9 mouse cellular contexts compared by ENCODE assay signal in genomic region chr7:118111128-118111527, GRCm38 (mm10). TPM values are rescaled to one million over a fixed set of nuclear protein-coding genes. Genes with fewer than 3 reads are reported as not detected.
DNase-seq lines count a peak whose midpoint lies in the region; ATAC-seq and TF ChIP-seq lines count a peak whose summit lies in the region.
"Had no signal": no experiment of that assay in that cellular context is flagged by ENCODE, and none has a peak within 500 bp of the region (broad histone marks: within the 10 kb centered on the region; RNA-seq: fewer than 3 reads in every experiment).

No protein-coding gene starts in this region.

- 0 out of 4 replicates have a peak overlapping the region, but pooled peaks of 1 of the 2 experiments have one; percentile 2 for H3K4me3 ChIP-seq in heart, embryonic 14.5 days (ENCODE audit: control insufficient read depth in 1 of 2, insufficient read depth in 1 of 2, low read depth in 1 of 2, low read length in 2 of 2)
- H3K4me3 ChIP-seq in MEL (ENCODE audit: control insufficient read depth in 1 of 2, insufficient read depth in 1 of 2, low read depth in 2 of 2, low read length in 2 of 2) = peak overlapping the region; percentile 72 to 95
- H3K4me3 ChIP-seq in hindbrain, embryonic 15.5 days = no peak overlapping the region
- 0 out of 2 replicates have a peak overlapping the region, but pooled peaks have one; percentile 13 for H3K4me3 ChIP-seq in midbrain, embryonic 12.5 days

- no peak for ATAC-seq in heart, embryonic 14.5 days (ENCODE audit: insufficient number of reproducible peaks, insufficient read depth, low FRiP score, low read depth)
- ATAC-seq in hindbrain, embryonic 15.5 days (ENCODE audit: low FRiP score, low read depth) = no peak
- no peak for ATAC-seq in midbrain, embryonic 12.5 days (ENCODE audit: low FRiP score, low read depth)

- TF ChIP-seq CTCF in MEL (IDR thresholded peaks at IDR 0.05 in 2 of 3, conservative IDR thresholded peaks at IDR 0.05 in 1 of 3; ENCODE audit: control insufficient read depth in 1 of 3, insufficient read depth in 1 of 3, low read depth in 2 of 3, low read length in 3 of 3, poor library complexity in 1 of 3, severe bottlenecking in 1 of 3) = no peak

- 79% methylated on average over 3 of the region's 3 CpGs for WGBS in heart, embryonic 14.5 days
- WGBS in hindbrain, embryonic 15.5 days = 88% methylated on average over 3 of the region's 3 CpGs
- WGBS in midbrain, embryonic 12.5 days = 90% methylated on average over 3 of the region's 3 CpGs

- TF ChIP-seq RAD21 in MEL (IDR thresholded peaks at IDR 0.05; ENCODE audit: low read depth, low read length) = no peak

- H3K79me2 ChIP-seq in MEL (ENCODE audit: control insufficient read depth, insufficient read depth, low read length, poor library complexity) = peaks cover 68% of the 10 kb centered on the region

- no peaks in the 10 kb centered on the region for H3K27me3 ChIP-seq in heart, embryonic 14.5 days (ENCODE audit: control insufficient read depth, insufficient read depth, low read length)
- H3K27me3 ChIP-seq in MEL (ENCODE audit: control insufficient read depth in 1 of 2, insufficient read depth in 2 of 2, low read length in 2 of 2) = no peaks in the 10 kb centered on the region
- H3K27me3 ChIP-seq in hindbrain, embryonic 15.5 days = no peaks in the 10 kb centered on the region
- no peaks in the 10 kb centered on the region for H3K27me3 ChIP-seq in midbrain, embryonic 12.5 days

- peaks cover 0 to 45% of the 10 kb centered on the region in 2 experiments for H3K4me1 ChIP-seq in heart, embryonic 14.5 days (ENCODE audit: control insufficient read depth in 2 of 2, insufficient read depth in 2 of 2, low read length in 2 of 2)
- peaks cover 0 to 31% of the 10 kb centered on the region in 2 experiments; a peak in 2 of 4 replicates for H3K4me1 ChIP-seq in MEL (ENCODE audit: control insufficient read depth in 1 of 2, insufficient read depth in 2 of 2, low read length in 2 of 2)
- peaks cover 58% of the 10 kb centered on the region for H3K4me1 ChIP-seq in hindbrain, embryonic 15.5 days (replicated peaks)
- H3K4me1 ChIP-seq in midbrain, embryonic 12.5 days = peaks cover 48% of the 10 kb centered on the region

- TF ChIP-seq EP300 in MEL (IDR thresholded peaks at IDR 0.05; ENCODE audit: low read depth in 1 of 2, low read length in 2 of 2) = no peak

- intact Hi-C loops in heart, postnatal 25 days (cut with DNase I) = no loop called here
- intact Hi-C loops in left cerebral cortex, postnatal 14 days (cut with DNase I) = no loop called here

- H3K27ac ChIP-seq in heart, embryonic 14.5 days (replicated peaks in 1 of 2; ENCODE audit: control insufficient read depth in 1 of 2, insufficient read depth in 1 of 2, low read depth in 2 of 2, low read length in 2 of 2) = no peak overlapping the region
- H3K27ac ChIP-seq in MEL (ENCODE audit: control insufficient read depth, low read depth, low read length) = peak overlapping the region; percentile 22
- no peak overlapping the region for H3K27ac ChIP-seq in hindbrain, embryonic 15.5 days (replicated peaks)
- H3K27ac ChIP-seq in midbrain, embryonic 12.5 days (replicated peaks) = no peak overlapping the region

- TF ChIP-seq POLR2A in MEL (IDR thresholded peaks at IDR 0.05; ENCODE audit: control insufficient read depth in 1 of 2, insufficient read depth in 1 of 2, low read depth in 1 of 2, low read length in 2 of 2, poor library complexity in 1 of 2) = 0 out of 4 replicates have a peak, but pooled peaks of 1 of the 2 experiments have one; percentile 30

- no peak for DNase-seq in heart, postnatal 25 days (ENCODE audit: low spot score)
- peak; percentile 49 for DNase-seq in MEL (ENCODE audit: low read depth, low spot score)
- no peak for DNase-seq in embryo, embryonic 11 days
- no peak for DNase-seq in left cerebral cortex, postnatal 14 days (ENCODE audit: low spot score in 2 of 2)
- DNase-seq in layer of hippocampus, postnatal 10 days (ENCODE audit: low spot score in 2 of 2) = no peak
- DNase-seq: layer of hippocampus, adult 9-11 months had no signal

- 0 out of 2 replicates have a peak overlapping the region, but pooled peaks have one; percentile 25 for H3K9ac ChIP-seq in heart, embryonic 14.5 days (ENCODE audit: low read length)
- H3K9ac ChIP-seq in MEL (ENCODE audit: control insufficient read depth, low read depth, low read length, poor library complexity, severe bottlenecking) = peak overlapping the region; percentile 96
- no peak overlapping the region for H3K9ac ChIP-seq in hindbrain, embryonic 15.5 days
- H3K9ac ChIP-seq in midbrain, embryonic 12.5 days (replicated peaks) = no peak overlapping the region

- H3K36me3 ChIP-seq in heart, embryonic 14.5 days (ENCODE audit: control insufficient read depth, insufficient read depth, low read length) = peaks cover 87% of the 10 kb centered on the region
- H3K36me3 ChIP-seq in MEL (ENCODE audit: control insufficient read depth in 1 of 2, insufficient read depth in 2 of 2, low read length in 2 of 2) = peaks cover 50 to 70% of the 10 kb centered on the region in 2 experiments
- peaks cover 59% of the 10 kb centered on the region for H3K36me3 ChIP-seq in hindbrain, embryonic 15.5 days
- peaks cover 85% of the 10 kb centered on the region for H3K36me3 ChIP-seq in midbrain, embryonic 12.5 days

- H3K9me3 ChIP-seq in heart, embryonic 14.5 days (ENCODE audit: control insufficient read depth, low read length) = no peaks in the 10 kb centered on the region
- H3K9me3 ChIP-seq in MEL (replicated peaks; ENCODE audit: insufficient read depth, low read length) = no peaks in the 10 kb centered on the region
- no peaks in the 10 kb centered on the region for H3K9me3 ChIP-seq in hindbrain, embryonic 15.5 days
- H3K9me3 ChIP-seq in midbrain, embryonic 12.5 days = no peaks in the 10 kb centered on the region

- peak overlapping the region; percentile 97 for H3K4me2 ChIP-seq in heart, embryonic 14.5 days (ENCODE audit: low read length)
- H3K4me2 ChIP-seq in hindbrain, embryonic 15.5 days = peak overlapping the region; percentile 25
- H3K4me2 ChIP-seq in midbrain, embryonic 12.5 days (replicated peaks) = 0 out of 2 replicates have a peak overlapping the region, but pooled peaks have one; percentile 92

TF ChIP-seq in MEL, 35 proteins besides CTCF, POLR2A, EP300 and RAD21:
- no peak for TF ChIP-seq MYC (IDR thresholded peaks at IDR 0.05; ENCODE audit: low read depth, low read length)
- TF ChIP-seq GABPA (IDR thresholded peaks at IDR 0.05; ENCODE audit: low read depth, low read length) = no peak
- TF ChIP-seq POLR2AphosphoS2 (IDR thresholded peaks at IDR 0.05; ENCODE audit: low read length) = peak; percentile 59; the same call in 1 of the 2 replicates
- TF ChIP-seq CHD1 (IDR thresholded peaks at IDR 0.05; ENCODE audit: low read depth, low read length) = 0 out of 2 replicates have a peak, but pooled peaks have one; percentile 30

RNA-seq across cellular contexts. Expression of gene Rps15a, which starts 4.9 kb away (rescaled TPM):
- 475 and 566 TPM in 2 replicates for polyA plus RNA-seq in heart, embryonic 14.5 days (2014; fragmentation: Nextera tagmentation; extraction: Ambion mirVana)
- total RNA-seq in heart, postnatal 25 days (2021) = 100 to 1,000 TPM; 523 to 525 TPM
- 2,275 and 2,420 TPM in 2 replicates for total RNA-seq in MEL (2012; rRNA removed)
- polyA plus RNA-seq in MEL (2012; ENCODE audit: insufficient read depth in 1 of 2, insufficient read length in 2 of 2, low read depth in 1 of 2, low replicate concordance in 2 of 2, missing spikeins in 1 of 2) = 100 to 1,000 TPM in 1 of 2 experiments, not detected in 1; 589 TPM
- polyA plus RNA-seq in hindbrain, embryonic 15.5 days (2015; fragmentation: Nextera tagmentation; extraction: Ambion mirVana) = 372 and 428 TPM in 2 replicates
- 523 and 525 TPM in 2 replicates for polyA plus RNA-seq in midbrain, embryonic 12.5 days (2016; fragmentation: Nextera tagmentation; extraction: Ambion mirVana)
- total RNA-seq in left cerebral cortex, postnatal 14 days (2021) = 100 to 1,000 TPM; 354 to 364 TPM
- total RNA-seq in layer of hippocampus, postnatal 10 days (2021) = 100 to 1,000 TPM; 514 TPM

RNA-seq across cellular contexts. Expression of gene Arl6ip1, which starts 18.3 kb away (rescaled TPM):
- polyA plus RNA-seq in heart, embryonic 14.5 days (2014; fragmentation: Nextera tagmentation; extraction: Ambion mirVana) = 232 and 268 TPM in 2 replicates
- 10 to 100 TPM; 28.8 to 29.1 TPM for total RNA-seq in heart, postnatal 25 days (2021)
- total RNA-seq in MEL (2012; rRNA removed) = 199 and 201 TPM in 2 replicates
- 100 to 1,000 TPM in 1 of 2 experiments, 10 to 100 TPM in 1; 89.7 to 188 TPM for polyA plus RNA-seq in MEL (2012; ENCODE audit: insufficient read depth in 1 of 2, insufficient read length in 2 of 2, low read depth in 1 of 2, low replicate concordance in 2 of 2, missing spikeins in 1 of 2)
- polyA plus RNA-seq in hindbrain, embryonic 15.5 days (2015; fragmentation: Nextera tagmentation; extraction: Ambion mirVana) = 486 and 548 TPM in 2 replicates
- polyA plus RNA-seq in midbrain, embryonic 12.5 days (2016; fragmentation: Nextera tagmentation; extraction: Ambion mirVana) = 505 and 557 TPM in 2 replicates
- total RNA-seq in left cerebral cortex, postnatal 14 days (2021) = 100 to 1,000 TPM; 239 to 272 TPM
- total RNA-seq in layer of hippocampus, postnatal 10 days (2021) = 100 to 1,000 TPM; 225 to 227 TPM

Comparison
In these comparisons a context has a peak if more than half of its experiments do, and no peak if none do; other contexts are left out.
1. H3K4me2 ChIP-seq: peak in every context shown above with its lines; median percentile 97 in heart, embryonic 14.5 days; 92 in midbrain, embryonic 12.5 days; 25 in hindbrain, embryonic 15.5 days.
2. H3K9ac ChIP-seq: peak in heart, embryonic 14.5 days (single experiment) and MEL (single experiment); none in hindbrain, embryonic 15.5 days (single experiment) and midbrain, embryonic 12.5 days (single experiment).